Mouse (Mus musculus) liver, adult 2 months (tissue): ENCODE measurements at regions not wholly inside any gene's neighbourhood (a gene's known extent, or its start where the extent isn't known, plus 50 kb on each side); places are given as distances from the start of the nearest gene placed in this dataset.

ENCODE experiments used
- DNase-seq: peaks from one replicate; pipeline ENCODE4 v3.0.0-alpha.2; 2011; ENCODE audit warnings: low read depth, low spot score; ENCODE audit errors: extremely low read depth
- H3K27ac ChIP-seq: fragments of 200-500 bp; replicated peaks from 2 replicates; pipeline ENCODE4 v1.5.1; 2012; ENCODE audit warnings: low read depth, mild to moderate bottlenecking, control low read depth, inconsistent platforms, low read length; ENCODE audit not compliant: insufficient read depth
- H3K27me3 ChIP-seq: fragments of 200-500 bp; 2 replicates; pipeline ENCODE4 v1.6.1; 2012; ENCODE audit warnings: mild to moderate bottlenecking, moderate library complexity, low read length, inconsistent platforms; ENCODE audit not compliant: control insufficient read depth, insufficient read depth
- H3K36me3 ChIP-seq: fragments of 200-500 bp; 2 replicates; pipeline ENCODE4 v1.6.1; 2012; ENCODE audit warnings: low read length, inconsistent platforms; ENCODE audit not compliant: control insufficient read depth, insufficient read depth
- H3K4me1 ChIP-seq: fragments of 200-500 bp; 2 replicates; pipeline ENCODE4 v1.6.1; 2011; ENCODE audit warnings: low read length; ENCODE audit not compliant: control insufficient read depth, insufficient read depth
- H3K4me3 ChIP-seq: fragments of 200-500 bp; 2 replicates; pipeline ENCODE4 v1.5.1; 2011; ENCODE audit warnings: low read depth, mild to moderate bottlenecking, control low read depth, low read length, moderate library complexity; ENCODE audit not compliant: insufficient read depth
- H3K79me2 ChIP-seq: fragments of 200-500 bp; 2 replicates; pipeline ENCODE4 v1.6.1; 2012; ENCODE audit warnings: inconsistent platforms, mild to moderate bottlenecking, low read length, moderate library complexity; ENCODE audit not compliant: control insufficient read depth, insufficient read depth
- H3K9ac ChIP-seq: fragments of 200-500 bp; 2 replicates; pipeline ENCODE4 v1.6.1; 2012; ENCODE audit warnings: low read depth, mild to moderate bottlenecking, control low read depth, inconsistent platforms, low read length
- CTCF ChIP-seq: fragments of 200-500 bp; IDR thresholded peaks from 2 replicates; pipeline ENCODE4 v1.5.1; 2011; ENCODE audit warnings: low read depth, low read length, control low read depth
- POLR2A ChIP-seq: fragments of 200-500 bp; IDR thresholded peaks from 2 replicates; pipeline ENCODE4 v1.6.1; 2011; ENCODE audit warnings: low read length, control low read depth; ENCODE audit not compliant: insufficient read depth; ENCODE audit errors: extremely low read depth
- WGBS: fragments of 180-500 bp; shearing (Covaris S2); methylation state at CpG from one replicate; pipeline ENCODE4 v1.1.7; 2018; 5-methylcytosine and 5-hydroxymethylcytosine counted together

- Histone ChIP-seq H3K27me3 (no peaks in the 10 kb centered on the region), H3K4me3 (no peak overlapping the region), H3K9ac (no peak overlapping the region), H3K36me3 (no peaks in the 10 kb centered on the region), H3K4me1 (peaks cover 19% of the 10 kb centered on the region), H3K79me2 (no peaks in the 10 kb centered on the region), H3K27ac (no peak overlapping the region)
- WGBS, result 47% methylated on average over 21 of the region's 21 CpGs
- no peak for TF ChIP-seq CTCF
- TF ChIP-seq POLR2A, result no peak
- peak; percentile 67 for DNase-seq
Observed at GRCm38 (mm10) chr12:12995061-12995973, 53.6 kb upstream of the Mycn start.

GRCm38 (mm10) chr12:12993894-12994714 lies 52.4 kb upstream of the Mycn start:
- 81% methylated on average over 8 of the region's 8 CpGs for whole genome bisulfite sequencing
- Histone ChIP-seq H3K4me1 (peaks cover 10% of the 10 kb centered on the region), H3K27ac (no peak overlapping the region), H3K36me3 (no peaks in the 10 kb centered on the region), H3K27me3 (no peaks in the 10 kb centered on the region), H3K4me3 (no peak overlapping the region), H3K79me2 (no peaks in the 10 kb centered on the region), H3K9ac (no peak overlapping the region)
- no peak for DNase-seq
- TF ChIP-seq POLR2A (no peak), CTCF (no peak)
